Mouse (Mus musculus): ENCODE results near the gene 1700003F12Rik. TPM values are rescaled to one million over a fixed set of nuclear protein-coding genes. Genes with fewer than 3 reads are reported as not detected.

1700003F12Rik gene
- polyA plus RNA-seq, 1 experiment from 2014 or later = 2.3 TPM

DNA sequence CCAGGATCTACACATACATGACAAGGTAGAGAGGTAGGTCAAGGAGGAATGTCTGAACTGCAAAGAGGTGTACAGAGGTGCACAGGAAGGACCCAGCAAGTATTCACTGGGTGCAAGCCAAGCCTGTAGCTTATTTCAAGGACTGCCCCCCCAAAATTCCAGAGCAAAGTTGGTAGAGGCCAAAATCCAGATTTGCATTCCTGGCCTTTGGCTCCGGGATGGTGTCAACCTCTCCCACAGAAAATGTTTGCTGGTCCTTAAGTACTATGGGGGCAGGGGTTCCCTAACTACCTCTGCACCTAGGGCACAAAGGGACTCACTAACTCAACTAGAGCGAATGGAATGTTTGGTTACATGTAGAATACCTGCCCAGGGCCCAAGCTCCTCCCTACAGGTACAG is 20.9 kb downstream of the 1700003F12Rik start:
- Histone ChIP-seq H3K36me3 (ENCODE audit: control insufficient read depth, insufficient read depth, low read length) (no peaks in the 10 kb centered on the region), H3K27ac (ENCODE audit: low read length) (no peak overlapping the region), H3K9ac (ENCODE audit: low read depth, low read length) (no peak overlapping the region), H3K4me3 (ENCODE audit: low read depth, low read length) (no peak overlapping the region), H3K9me3 (replicated peaks; ENCODE audit: control insufficient read depth, low read length, poor library complexity, severe bottlenecking) (no peaks in the 10 kb centered on the region), H3K4me2 (ENCODE audit: low read length) (no peak overlapping the region), H3K27me3 (ENCODE audit: control insufficient read depth, insufficient read depth, low read depth, low read length) (no peaks in the 10 kb centered on the region), H3K4me1 (ENCODE audit: control insufficient read depth, insufficient read depth, low read length) (peaks cover 10% of the 10 kb centered on the region; the same call in 1 of the 2 replicates)
- no peak for ATAC-seq
- 59% methylated on average over 2 of the region's 2 CpGs for WGBS

DNA sequence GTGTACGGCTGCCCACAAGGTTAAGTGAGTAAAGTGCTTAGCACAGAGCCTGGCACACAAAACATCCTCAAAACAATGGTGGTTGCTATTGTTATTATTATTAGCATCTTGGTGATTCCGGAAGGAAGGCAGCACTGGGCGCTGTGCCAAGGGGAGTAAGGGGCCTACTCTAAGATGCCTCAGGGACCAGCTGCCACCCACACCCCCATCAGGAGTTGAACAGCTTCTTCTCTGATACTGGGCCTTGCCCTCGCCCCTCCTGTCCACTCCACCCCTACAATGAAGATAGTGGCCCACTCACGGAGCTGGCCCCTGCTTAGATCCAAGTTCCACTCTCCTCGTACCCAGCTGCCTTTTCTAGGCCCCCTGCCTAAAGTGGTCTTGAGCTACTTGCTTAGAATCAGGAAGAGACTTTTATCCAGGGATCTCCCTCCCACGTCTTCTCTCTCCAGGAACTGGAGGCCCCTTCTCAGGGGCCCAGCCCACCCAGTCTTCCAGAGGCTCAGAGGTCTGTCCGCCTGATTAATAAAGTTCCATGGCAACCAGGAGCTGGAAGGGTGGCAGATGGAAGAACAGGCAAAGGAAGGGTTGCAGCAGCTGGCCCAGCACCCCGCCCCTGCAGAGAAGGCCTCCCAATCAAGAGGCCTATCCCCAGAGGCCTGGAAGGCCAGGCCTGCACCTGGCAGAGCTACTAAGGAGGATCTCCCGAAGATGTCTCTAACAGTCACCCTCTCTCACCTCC is 21.6 kb downstream of the 1700003F12Rik start:
- 0 out of 2 replicates have a peak, but pooled peaks have one; percentile 1 for ATAC-seq
- Histone ChIP-seq H3K4me2 (ENCODE audit: low read length) (peak overlapping the region; percentile 98), H3K9me3 (replicated peaks; ENCODE audit: control insufficient read depth, low read length, poor library complexity, severe bottlenecking) (no peaks in the 10 kb centered on the region), H3K9ac (ENCODE audit: low read depth, low read length) (0 out of 2 replicates have a peak overlapping the region, but pooled peaks have one; percentile 10), H3K4me3 (ENCODE audit: low read depth, low read length) (peak overlapping the region; percentile 71), H3K27ac (ENCODE audit: low read length) (peak overlapping the region; percentile 13; the same call in 1 of the 2 replicates), H3K36me3 (ENCODE audit: control insufficient read depth, insufficient read depth, low read length) (no peaks in the 10 kb centered on the region), H3K27me3 (ENCODE audit: control insufficient read depth, insufficient read depth, low read depth, low read length) (no peaks in the 10 kb centered on the region), H3K4me1 (ENCODE audit: control insufficient read depth, insufficient read depth, low read length) (peaks cover 10% of the 10 kb centered on the region; the same call in 1 of the 2 replicates)
- WGBS = 7% methylated on average over 10 of the region's 10 CpGs

DNA sequence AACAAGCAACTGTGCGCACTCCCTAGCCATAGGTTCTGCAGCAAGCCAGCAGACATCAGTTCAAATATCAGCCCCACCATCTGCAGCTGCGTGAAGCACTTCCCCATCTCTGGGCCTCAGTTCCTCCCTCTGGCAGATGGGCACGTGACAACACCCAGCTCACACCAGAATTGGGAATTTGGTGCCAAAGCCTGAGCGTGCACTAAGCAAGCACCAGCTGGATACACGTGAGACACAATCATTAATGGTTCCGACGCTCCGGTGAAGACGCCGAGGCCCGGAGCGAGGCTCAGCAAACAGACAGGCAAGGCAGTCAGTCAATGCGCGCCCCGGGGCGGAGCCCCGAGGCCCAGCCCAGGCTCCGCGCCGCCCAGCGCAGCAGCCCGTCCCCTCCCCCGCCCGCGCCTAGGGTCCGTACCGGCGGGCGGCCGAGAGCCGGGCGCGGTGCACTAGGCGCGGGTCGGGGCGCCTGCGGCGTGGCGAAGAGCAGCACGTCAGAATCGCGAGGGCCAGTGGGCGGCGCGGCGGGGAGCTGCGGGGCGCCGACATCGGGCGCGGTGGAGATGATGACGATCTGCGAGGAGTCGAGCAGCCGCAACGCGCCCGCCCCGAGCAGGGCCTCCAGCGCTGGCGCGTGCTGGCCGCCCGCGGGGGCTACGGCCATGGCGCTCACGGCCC is 22.3 kb downstream of the 1700003F12Rik start:
- Histone ChIP-seq H3K4me3 (ENCODE audit: low read depth, low read length) (peak overlapping the region; percentile 71), H3K4me1 (ENCODE audit: control insufficient read depth, insufficient read depth, low read length) (peaks cover 10% of the 10 kb centered on the region; the same call in 1 of the 2 replicates), H3K4me2 (ENCODE audit: low read length) (peak overlapping the region; percentile 98), H3K27ac (ENCODE audit: low read length) (peak overlapping the region; percentile 13; the same call in 1 of the 2 replicates), H3K36me3 (ENCODE audit: control insufficient read depth, insufficient read depth, low read length) (no peaks in the 10 kb centered on the region), H3K9ac (ENCODE audit: low read depth, low read length) (peak overlapping the region; percentile 56), H3K9me3 (replicated peaks; ENCODE audit: control insufficient read depth, low read length, poor library complexity, severe bottlenecking) (no peaks in the 10 kb centered on the region), H3K27me3 (ENCODE audit: control insufficient read depth, insufficient read depth, low read depth, low read length) (no peaks in the 10 kb centered on the region)
- whole genome bisulfite sequencing = under 1% methylated on average over 56 of the region's 70 CpGs
- peak; percentile 47 for ATAC-seq

DNA sequence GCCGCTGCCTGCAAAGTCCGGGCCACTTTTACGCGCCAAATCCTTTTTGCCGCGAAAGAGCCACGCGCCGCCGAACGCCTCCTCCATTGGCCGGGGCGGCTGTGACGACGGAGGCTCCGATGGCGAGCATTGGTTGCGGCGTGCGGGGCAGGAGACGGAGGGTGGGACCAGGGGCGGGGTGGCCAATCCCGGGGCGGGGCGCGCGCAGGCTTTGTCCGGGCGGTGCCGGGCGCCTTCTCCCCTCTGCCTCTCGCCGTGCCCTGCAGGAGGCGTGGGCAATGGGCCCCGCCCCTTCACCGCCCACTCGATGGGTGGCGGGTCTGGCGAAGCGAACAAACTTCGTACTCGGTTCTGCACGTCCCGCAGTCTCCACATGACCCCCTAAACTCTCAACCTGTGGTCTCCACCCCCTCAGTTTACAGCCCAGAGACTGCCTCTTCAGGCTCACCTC is 23.0 kb downstream of the 1700003F12Rik start, which contains the start of gene E2f1:
Gene E2f1, minus strand, starts transcription at position 57 of the 451 bp plus-strand sequence.
- H3K27ac ChIP-seq (ENCODE audit: low read length) = peak within 1 kb of the TSS; percentile 13; the same call in 1 of the 2 replicates
- peaks cover 10% of the 10 kb centered on the region; the same call in 1 of the 2 replicates for H3K4me1 ChIP-seq (ENCODE audit: control insufficient read depth, insufficient read depth, low read length)
- peak; percentile 98 for ATAC-seq
- WGBS = 0% methylated on average over 44 of the region's 44 CpGs
- H3K36me3 ChIP-seq (ENCODE audit: control insufficient read depth, insufficient read depth, low read length) = no peaks in the 10 kb centered on the region
- peak within 1 kb of the TSS; percentile 71 for H3K4me3 ChIP-seq (ENCODE audit: low read depth, low read length)
- peak within 1 kb of the TSS; percentile 98 for H3K4me2 ChIP-seq (ENCODE audit: low read length)
- no peaks in the 10 kb centered on the region for H3K27me3 ChIP-seq (ENCODE audit: control insufficient read depth, insufficient read depth, low read depth, low read length)
- peak within 1 kb of the TSS; percentile 68 for H3K9ac ChIP-seq (ENCODE audit: low read depth, low read length)
- H3K9me3 ChIP-seq (replicated peaks; ENCODE audit: control insufficient read depth, low read length, poor library complexity, severe bottlenecking) = no peaks in the 10 kb centered on the region

DNA sequence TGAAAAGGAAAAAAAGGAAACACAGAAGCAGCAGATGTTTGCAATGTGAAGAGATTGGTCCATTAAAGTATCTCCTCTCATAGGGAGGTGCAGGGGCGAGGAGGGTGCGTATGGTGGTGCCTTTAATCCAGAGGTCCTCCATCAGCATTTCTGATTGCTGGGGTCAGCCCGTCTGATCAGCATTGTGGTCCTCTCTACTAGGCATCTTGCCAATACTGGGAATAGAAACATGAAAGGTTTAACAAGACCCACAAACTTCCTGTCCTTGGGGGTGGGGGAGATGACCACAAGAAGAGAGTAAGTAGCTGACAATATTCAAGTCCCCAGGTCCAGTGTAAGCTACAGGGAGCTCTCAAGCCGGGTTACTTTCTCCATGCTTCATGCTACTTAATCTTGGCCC is 23.8 kb downstream of the 1700003F12Rik start:
- Histone ChIP-seq H3K4me3 (ENCODE audit: low read depth, low read length) (no peak overlapping the region), H3K36me3 (ENCODE audit: control insufficient read depth, insufficient read depth, low read length) (no peaks in the 10 kb centered on the region), H3K27ac (ENCODE audit: low read length) (no peak overlapping the region), H3K4me1 (ENCODE audit: control insufficient read depth, insufficient read depth, low read length) (peaks cover 10% of the 10 kb centered on the region; the same call in 1 of the 2 replicates), H3K9me3 (replicated peaks; ENCODE audit: control insufficient read depth, low read length, poor library complexity, severe bottlenecking) (no peaks in the 10 kb centered on the region), H3K27me3 (ENCODE audit: control insufficient read depth, insufficient read depth, low read depth, low read length) (no peaks in the 10 kb centered on the region), H3K4me2 (ENCODE audit: low read length) (peak overlapping the region; percentile 55), H3K9ac (ENCODE audit: low read depth, low read length) (no peak overlapping the region)
- WGBS = 65% methylated on average over 4 of the region's 4 CpGs
- ATAC-seq = no peak

DNA sequence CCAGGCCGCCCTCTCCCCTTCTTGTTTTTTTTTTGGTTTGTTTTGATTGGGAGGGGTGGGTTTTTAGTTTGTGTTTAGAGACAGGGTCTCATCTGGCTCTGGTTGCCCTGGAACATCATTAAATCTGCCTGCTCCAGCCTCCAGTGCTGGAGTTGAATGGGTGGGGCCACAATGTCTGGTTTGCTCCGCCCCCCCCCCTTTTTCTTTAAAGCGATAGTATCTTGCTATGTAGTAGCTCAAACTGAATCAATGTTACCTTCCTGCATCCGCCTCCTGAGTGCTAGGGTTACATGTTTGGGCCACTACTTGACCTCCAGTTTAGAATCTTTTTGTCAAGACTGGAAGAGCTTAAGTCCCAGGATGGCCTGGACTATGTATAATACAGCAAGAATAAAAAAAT is 24.4 kb downstream of the 1700003F12Rik start:
- Histone ChIP-seq H3K36me3 (ENCODE audit: control insufficient read depth, insufficient read depth, low read length) (no peaks in the 10 kb centered on the region), H3K4me3 (ENCODE audit: low read depth, low read length) (no peak overlapping the region), H3K4me1 (ENCODE audit: control insufficient read depth, insufficient read depth, low read length) (peaks cover 10% of the 10 kb centered on the region; the same call in 1 of the 2 replicates), H3K27ac (ENCODE audit: low read length) (no peak overlapping the region), H3K4me2 (ENCODE audit: low read length) (no peak overlapping the region), H3K27me3 (ENCODE audit: control insufficient read depth, insufficient read depth, low read depth, low read length) (no peaks in the 10 kb centered on the region), H3K9ac (ENCODE audit: low read depth, low read length) (no peak overlapping the region), H3K9me3 (replicated peaks; ENCODE audit: control insufficient read depth, low read length, poor library complexity, severe bottlenecking) (no peaks in the 10 kb centered on the region)
- WGBS = 95% methylated on average over 4 of the region's 4 CpGs
- no peak for ATAC-seq

DNA sequence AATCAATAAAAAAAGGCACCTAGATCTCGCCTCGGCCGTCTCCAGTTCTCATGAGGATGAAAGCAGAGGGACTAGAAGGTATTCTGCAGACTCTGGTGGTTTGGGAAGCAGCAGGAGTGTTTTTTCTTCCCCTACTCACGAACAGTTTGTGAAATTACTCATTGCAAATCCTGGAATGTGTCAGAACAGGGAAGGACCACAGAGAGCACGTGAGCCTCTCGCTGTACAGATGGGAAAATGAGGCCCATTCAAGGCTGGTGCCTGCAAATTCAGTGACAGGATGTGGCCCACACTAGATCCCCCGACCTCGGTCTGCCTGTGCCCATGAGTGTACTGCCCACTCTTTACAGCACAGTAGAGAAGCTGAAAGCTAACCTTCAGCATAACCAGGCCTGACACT is 25.1 kb downstream of the 1700003F12Rik start:
- Histone ChIP-seq H3K4me3 (ENCODE audit: low read depth, low read length) (no peak overlapping the region), H3K4me2 (ENCODE audit: low read length) (no peak overlapping the region), H3K27me3 (ENCODE audit: control insufficient read depth, insufficient read depth, low read depth, low read length) (no peaks in the 10 kb centered on the region), H3K36me3 (ENCODE audit: control insufficient read depth, insufficient read depth, low read length) (no peaks in the 10 kb centered on the region), H3K9ac (ENCODE audit: low read depth, low read length) (no peak overlapping the region), H3K9me3 (replicated peaks; ENCODE audit: control insufficient read depth, low read length, poor library complexity, severe bottlenecking) (no peaks in the 10 kb centered on the region), H3K4me1 (ENCODE audit: control insufficient read depth, insufficient read depth, low read length) (peaks cover 8% of the 10 kb centered on the region; the same call in 1 of the 2 replicates), H3K27ac (ENCODE audit: low read length) (no peak overlapping the region)
- no peak for ATAC-seq
- WGBS = 84% methylated on average over 8 of the region's 8 CpGs

DNA sequence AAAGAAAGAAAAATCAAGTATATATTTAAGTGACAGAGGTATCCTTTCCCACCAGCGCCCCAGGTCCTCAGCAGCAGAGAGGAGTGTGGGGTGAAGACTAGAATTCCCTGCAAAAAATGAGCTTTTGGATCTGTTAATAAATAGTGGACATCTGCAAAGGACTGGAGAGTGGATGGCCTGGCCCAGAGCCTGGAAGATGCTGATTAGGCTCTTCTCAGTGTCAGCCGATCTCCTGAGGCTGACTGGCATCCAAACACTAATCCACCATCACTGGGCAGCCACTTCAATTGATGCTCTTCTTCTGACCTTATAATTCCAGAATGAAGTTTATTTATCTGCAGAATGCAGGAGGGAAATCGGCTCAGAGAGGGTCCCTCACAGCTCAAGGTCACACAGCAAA is 26.1 kb downstream of the 1700003F12Rik start:
- H3K4me3 ChIP-seq (ENCODE audit: low read depth, low read length) = no peak overlapping the region
- H3K9ac ChIP-seq (ENCODE audit: low read depth, low read length) = no peak overlapping the region
- no peak for ATAC-seq
- H3K9me3 ChIP-seq (replicated peaks; ENCODE audit: control insufficient read depth, low read length, poor library complexity, severe bottlenecking) = no peaks in the 10 kb centered on the region
- 79% methylated on average over 3 of the region's 3 CpGs for WGBS
- no peaks in the 10 kb centered on the region for H3K27me3 ChIP-seq (ENCODE audit: control insufficient read depth, insufficient read depth, low read depth, low read length)
- H3K36me3 ChIP-seq (ENCODE audit: control insufficient read depth, insufficient read depth, low read length) = no peaks in the 10 kb centered on the region
- no peak overlapping the region for H3K4me2 ChIP-seq (ENCODE audit: low read length)
- no peak overlapping the region for H3K27ac ChIP-seq (ENCODE audit: low read length)
- H3K4me1 ChIP-seq (ENCODE audit: control insufficient read depth, insufficient read depth, low read length) = peaks cover 14% of the 10 kb centered on the region

DNA sequence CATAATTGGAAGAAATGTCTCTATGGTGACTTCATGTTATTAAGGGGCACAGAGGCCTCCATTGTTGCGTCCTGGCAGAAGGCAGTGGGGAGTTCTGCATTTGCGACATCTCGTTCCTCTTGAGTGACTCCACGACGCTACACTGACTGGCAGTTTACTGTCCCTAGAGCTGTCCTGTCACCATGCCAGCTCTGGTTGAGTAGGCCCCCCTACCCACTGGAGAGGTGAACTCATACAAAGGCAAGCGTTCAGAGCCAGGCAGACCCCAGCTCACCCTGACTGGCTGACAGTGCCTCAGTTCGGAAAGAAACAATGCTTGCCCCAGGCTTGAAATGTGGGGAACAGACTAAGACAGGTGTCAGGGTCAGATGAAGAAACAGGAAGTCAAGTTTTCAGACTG is 27.4 kb downstream of the 1700003F12Rik start:
- Histone ChIP-seq H3K9ac (ENCODE audit: low read depth, low read length) (no peak overlapping the region), H3K36me3 (ENCODE audit: control insufficient read depth, insufficient read depth, low read length) (no peaks in the 10 kb centered on the region), H3K4me3 (ENCODE audit: low read depth, low read length) (no peak overlapping the region), H3K27me3 (ENCODE audit: control insufficient read depth, insufficient read depth, low read depth, low read length) (no peaks in the 10 kb centered on the region), H3K27ac (ENCODE audit: low read length) (no peak overlapping the region), H3K4me1 (ENCODE audit: control insufficient read depth, insufficient read depth, low read length) (peaks cover 8% of the 10 kb centered on the region), H3K9me3 (replicated peaks; ENCODE audit: control insufficient read depth, low read length, poor library complexity, severe bottlenecking) (no peaks in the 10 kb centered on the region), H3K4me2 (ENCODE audit: low read length) (no peak overlapping the region)
- ATAC-seq = no peak
- WGBS = 35% methylated on average over 7 of the region's 7 CpGs
